Mouse (Mus musculus) adrenal gland, postnatal 10 days (tissue): ENCODE measurements around the gene Pja2. TPM values are rescaled to one million over a fixed set of nuclear protein-coding genes. Genes with fewer than 3 reads are reported as not detected.
"Not testable (repeated sequence)": the region's sequence is repeated elsewhere in the genome, so short reads cannot be mapped to it uniquely, and the experiment has no call there.

Experiments used
- DNase-seq: peaks from one replicate; pipeline ENCODE4 v3.0.0; 2021; ENCODE audit warnings: mixed read lengths
- microRNA-seq: library from miRNA; unstranded; fragments of <30 nt; microRNA quantifications from one replicate; pipeline ENCODE4 v1.2.0, GENCODE M21; 2021
- total RNA-seq, 2 experiments: library from RNA; stranded (reverse); gene quantifications; 2 replicates each; pipeline ENCODE4 v1.2.3; 2021

Pja2 gene
- total RNA-seq, 2 experiments from 2014 or later = 66.7 to 81.7 TPM

- DNase-seq = not testable (repeated sequence)
Observed at GRCm38 (mm10) chr17:64281368-64281767, 50.3 kb downstream of the Pja2 start.

- no peak for DNase-seq
Observed at GRCm38 (mm10) chr17:64277649-64278212, 54.0 kb downstream of the Pja2 start.

- no peak for DNase-seq
Observed at GRCm38 (mm10) chr17:64276666-64277065, 55.0 kb downstream of the Pja2 start.

- DNase-seq = no peak
Observed at GRCm38 (mm10) chr17:64275188-64275587, 56.5 kb downstream of the Pja2 start.

- no peak for DNase-seq
Observed at GRCm38 (mm10) chr17:64274341-64275105, 57.2 kb downstream of the Pja2 start.

GRCm38 (mm10) chr17:64260571-64260970, 71.1 kb downstream of the Pja2 start:
- DNase-seq = no peak

- no peak for DNase-seq
Observed at GRCm38 (mm10) chr17:64248246-64248645, 83.5 kb downstream of the Pja2 start.

- no peak for DNase-seq
Observed at GRCm38 (mm10) chr17:64242898-64243297, 88.8 kb downstream of the Pja2 start.

- no peak for DNase-seq
Observed at GRCm38 (mm10) chr17:64242310-64242859, 89.3 kb downstream of the Pja2 start.

GRCm38 (mm10) chr17:64241544-64242292, 90.0 kb downstream of the Pja2 start:
- no peak for DNase-seq

GRCm38 (mm10) chr17:64232134-64232533, 99.6 kb downstream of the Pja2 start:
- DNase-seq = no peak

- DNase-seq = not testable (repeated sequence)
Observed at GRCm38 (mm10) chr17:64231637-64232036, 100.1 kb downstream of the Pja2 start.

GRCm38 (mm10) chr17:64231172-64231571, 100.5 kb downstream of the Pja2 start:
- peak; percentile 14 for DNase-seq

Small RNAs within 50 kb of the gene (microRNA-seq; reads per million reads assigned to microRNA genes)
- gene Gm24194 = not detected
